Mouse (Mus musculus) myocyte (in vitro differentiated cells): ENCODE measurements around the gene Lamtor2.

Source experiments
- CEBPB ChIP-seq: IDR thresholded peaks from 2 replicates; pipeline ENCODE4 v1.6.1; 2011; ENCODE audit warnings: mild to moderate bottlenecking, moderate library complexity; ENCODE audit not compliant: poor library complexity, insufficient read depth, severe bottlenecking
- MYOG ChIP-seq, 3 experiments: IDR thresholded peaks; one replicate each; pipeline ENCODE4 v1.6.1; 2011; ENCODE audit warnings: control low read depth in 2 of 3, low read depth in 2 of 3, mild to moderate bottlenecking in 2 of 3; ENCODE audit not compliant: insufficient read length in 2 of 3, control insufficient read depth in 1 of 3, insufficient read depth in 1 of 3
- POLR2A ChIP-seq: IDR thresholded peaks from one replicate; pipeline ENCODE4 v1.6.1; 2011; ENCODE audit warnings: low read depth, mild to moderate bottlenecking, control low read depth, moderate library complexity; ENCODE audit not compliant: insufficient read length
- POLR2AphosphoS2 ChIP-seq: IDR thresholded peaks from one replicate; pipeline ENCODE4 v1.6.1; 2011; ENCODE audit warnings: low read depth, control low read depth; ENCODE audit not compliant: insufficient read length
- TCF12 ChIP-seq: IDR thresholded peaks from one replicate; pipeline ENCODE4 v1.6.1; 2011; ENCODE audit warnings: mild to moderate bottlenecking, control low read depth; ENCODE audit not compliant: poor library complexity, insufficient read depth, severe bottlenecking
- TCF3 ChIP-seq: IDR thresholded peaks from one replicate; pipeline ENCODE4 v1.6.1; 2011; ENCODE audit warnings: low read depth, control low read depth; ENCODE audit not compliant: insufficient read length

GRCm38 (mm10) chr3:88502031-88502571, 50.8 kb downstream of the Lamtor2 start:
- TF ChIP-seq TCF12 = no peak
- peak; percentile 39 for TF ChIP-seq POLR2A
- TF ChIP-seq POLR2AphosphoS2 = peak; percentile 66
- no peak for TF ChIP-seq TCF3
- no peak for TF ChIP-seq MYOG (IDR thresholded peaks at IDR 0.05; ENCODE audit: control insufficient read depth in 1 of 3, insufficient read depth in 1 of 3, insufficient read length in 2 of 3, low read depth in 2 of 3)
- no peak for TF ChIP-seq CEBPB
